Mouse (Mus musculus) embryonic facial prominence, embryonic 12.5 days (tissue): ENCODE measurements around the gene Cabp1. TPM values are rescaled to one million over a fixed set of nuclear protein-coding genes. Genes with fewer than 3 reads are reported as not detected.
A peak's percentile ranks its signal among the peaks of the same experiment; 100 is the strongest.

Experiments used
- ATAC-seq: fragments of 200-750 bp; cut with Nextera tagmentation; 2 replicates; pipeline ENCODE4 v1.8.0; 2017; ENCODE audit not compliant: insufficient number of reproducible peaks, insufficient read depth, low FRiP score, low TSS enrichment
- H3K27ac ChIP-seq: fragments of 300-500 bp; sonication (generic); 2 replicates; pipeline ENCODE4 v1.5.1; 2016; ENCODE audit warnings: mild to moderate bottlenecking
- H3K27me3 ChIP-seq: fragments of 300-500 bp; sonication (generic); 2 replicates; pipeline ENCODE4 v1.6.1; 2016; ENCODE audit warnings: mild to moderate bottlenecking, moderate library complexity
- H3K36me3 ChIP-seq: fragments of 300-500 bp; sonication (generic); 2 replicates; pipeline ENCODE4 v1.6.1; 2016; ENCODE audit warnings: mild to moderate bottlenecking
- H3K4me1 ChIP-seq: fragments of 300-500 bp; sonication (generic); 2 replicates; pipeline ENCODE4 v1.6.1; 2016
- H3K4me2 ChIP-seq: fragments of 300-500 bp; sonication (generic); replicated peaks from 2 replicates; pipeline ENCODE4 v1.6.1; 2016; ENCODE audit warnings: mild to moderate bottlenecking, moderate library complexity
- H3K4me3 ChIP-seq: fragments of 300-500 bp; sonication (generic); 2 replicates; pipeline ENCODE4 v1.5.1; 2016; ENCODE audit warnings: mild to moderate bottlenecking
- H3K9ac ChIP-seq: fragments of 300-500 bp; sonication (generic); 2 replicates; pipeline ENCODE4 v1.6.1; 2016; ENCODE audit warnings: mild to moderate bottlenecking, moderate library complexity
- H3K9me3 ChIP-seq: fragments of 300-500 bp; sonication (generic); 2 replicates; pipeline ENCODE4 v1.6.1; 2016; ENCODE audit warnings: mild to moderate bottlenecking, moderate library complexity
- WGBS: fragments of 180-500 bp; shearing (Covaris S2); methylation state at CpG from one replicate; pipeline ENCODE4 v1.1.7; 2016; 5-methylcytosine and 5-hydroxymethylcytosine counted together
- polyA plus RNA-seq: library from polyadenylated mRNA; unstranded; fragments of >200 nt; fragmentation: Nextera tagmentation; extraction: Ambion mirVana; gene quantifications from 2 replicates; pipeline ENCODE4 v1.2.1, GENCODE M21; 2016

The Cabp1 gene
- polyA plus RNA-seq, 1 experiment from 2014 or later: 2.6 TPM

DNA sequence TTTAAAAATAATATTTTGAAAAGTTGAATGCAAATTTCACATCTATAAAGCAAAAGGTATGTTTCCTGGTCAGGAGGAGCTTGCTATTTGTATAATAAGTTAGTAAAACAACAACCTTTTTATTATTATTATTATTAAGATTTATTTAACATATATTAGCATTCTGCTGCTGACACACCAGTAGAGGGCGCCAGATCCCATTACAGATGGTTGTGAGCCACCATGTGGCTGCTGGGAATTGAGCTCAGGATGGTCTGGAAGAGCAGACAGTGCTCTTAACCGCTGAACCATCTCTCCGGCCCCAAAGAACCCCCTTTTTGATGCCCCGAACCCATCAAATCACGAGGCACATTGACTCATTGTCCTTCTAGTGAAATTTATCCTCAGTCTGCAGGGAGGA is 13.1 kb upstream of the Cabp1 start:
- no peak overlapping the region for H3K4me2 ChIP-seq
- H3K9ac ChIP-seq: no peak overlapping the region
- no peaks in the 10 kb centered on the region for H3K36me3 ChIP-seq
- no peak overlapping the region for H3K4me3 ChIP-seq
- peaks cover 17% of the 10 kb centered on the region for H3K4me1 ChIP-seq
- H3K9me3 ChIP-seq: no peaks in the 10 kb centered on the region
- 57% methylated on average over 5 of the region's 5 CpGs for WGBS
- ATAC-seq: no peak
- peaks cover 7% of the 10 kb centered on the region; the same call in 1 of the 2 replicates for H3K27me3 ChIP-seq
- no peak overlapping the region for H3K27ac ChIP-seq

DNA sequence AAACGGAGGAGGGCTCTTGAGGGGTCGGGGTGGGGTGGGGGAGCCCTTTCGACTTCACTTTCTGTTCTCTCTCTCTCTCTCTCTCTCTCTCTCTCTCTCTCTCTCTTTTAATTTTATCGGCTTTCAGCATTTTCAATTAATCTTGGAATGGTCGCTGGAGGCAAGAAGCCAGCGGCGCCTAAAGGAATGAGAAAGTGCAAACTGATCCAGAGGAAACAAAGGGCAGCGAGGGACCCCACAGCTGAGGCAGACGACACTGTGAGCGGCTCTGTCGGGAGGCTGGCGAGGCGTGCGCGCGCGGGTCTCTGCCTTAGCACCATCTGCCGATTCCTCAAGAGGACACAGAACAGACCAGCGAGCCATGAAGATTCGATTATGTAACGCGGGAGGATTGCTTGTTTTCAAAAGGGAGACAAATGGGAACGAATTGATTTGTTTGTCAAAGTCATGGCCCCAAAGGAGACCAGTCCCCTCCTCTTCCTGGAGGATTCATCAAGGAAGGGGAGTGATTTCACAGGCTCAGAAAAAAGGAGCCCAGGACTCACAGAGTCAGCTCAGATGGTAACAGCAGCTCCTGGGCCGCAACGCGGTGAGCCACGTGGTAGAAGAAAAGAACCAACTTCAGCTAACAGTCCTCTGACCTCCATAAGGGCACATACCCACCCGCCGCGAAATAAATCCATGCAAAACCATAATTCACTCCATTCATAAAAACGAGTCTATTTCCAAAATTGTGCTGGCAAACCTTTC is 10.6 kb upstream of the Cabp1 start:
- no peaks in the 10 kb centered on the region for H3K36me3 ChIP-seq
- H3K9ac ChIP-seq: peak overlapping the region; percentile 47
- 0 out of 2 replicates have a peak overlapping the region, but pooled peaks have one; percentile 4 for H3K27ac ChIP-seq
- H3K9me3 ChIP-seq: no peaks in the 10 kb centered on the region
- 4% methylated on average over 31 of the region's 31 CpGs for WGBS
- peak; percentile 60; the same call in 1 of the 2 replicates for ATAC-seq
- peak overlapping the region; percentile 56 for H3K4me2 ChIP-seq
- H3K4me3 ChIP-seq: peak overlapping the region; percentile 35
- H3K4me1 ChIP-seq: peaks cover 17% of the 10 kb centered on the region
- H3K27me3 ChIP-seq: peaks cover 7% of the 10 kb centered on the region; the same call in 1 of the 2 replicates

GRCm38 (mm10) chr5:115203735-115204561 is 9.8 kb upstream of the Cabp1 start:
- peaks cover 17% of the 10 kb centered on the region for H3K4me1 ChIP-seq
- H3K4me3 ChIP-seq: peak overlapping the region; percentile 35
- H3K27me3 ChIP-seq: peaks cover 7% of the 10 kb centered on the region; the same call in 1 of the 2 replicates
- 12% methylated on average over 23 of the region's 23 CpGs for WGBS
- peak; percentile 74; the same call in 1 of the 2 replicates for ATAC-seq
- H3K4me2 ChIP-seq: peak overlapping the region; percentile 56
- H3K36me3 ChIP-seq: no peaks in the 10 kb centered on the region
- H3K9me3 ChIP-seq: no peaks in the 10 kb centered on the region
- peak overlapping the region; percentile 47 for H3K9ac ChIP-seq
- 0 out of 2 replicates have a peak overlapping the region, but pooled peaks have one; percentile 4 for H3K27ac ChIP-seq

DNA sequence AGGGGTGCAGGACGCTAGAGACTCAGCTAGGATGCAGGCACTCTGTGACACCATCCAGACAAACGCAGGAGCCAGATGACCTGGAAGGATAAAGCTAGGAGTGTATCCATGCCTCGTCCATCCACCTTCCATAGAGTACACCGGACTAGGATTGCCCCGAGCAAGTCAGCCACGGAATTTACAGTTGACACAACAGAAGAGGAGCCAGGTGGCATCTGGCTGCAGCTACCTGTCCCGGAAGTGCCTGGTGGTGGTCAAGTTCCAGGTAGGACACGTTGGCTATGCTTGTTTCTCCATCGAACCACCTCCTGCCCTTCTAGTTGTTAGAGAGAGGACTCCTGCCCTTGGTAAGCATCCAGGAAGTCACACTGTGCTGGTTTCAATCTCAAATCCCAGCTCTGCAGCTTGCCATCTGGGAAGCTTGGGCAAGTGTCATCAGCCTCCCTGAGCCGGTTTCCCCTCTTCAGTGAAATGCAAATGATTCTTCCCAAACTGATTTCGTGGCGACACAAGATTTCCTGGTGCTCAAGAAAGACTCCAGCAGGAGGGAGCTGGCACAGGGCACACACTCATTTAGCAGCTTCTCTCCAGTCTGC is 543 bp upstream of the Cabp1 start:
- no peak for ATAC-seq
- Histone ChIP-seq H3K36me3 (no peaks in the 10 kb centered on the region), H3K4me3 (peak overlapping the region; percentile 64), H3K4me2 (peak overlapping the region; percentile 100), H3K9ac (peak overlapping the region; percentile 62; the same call in 1 of the 2 replicates), H3K27me3 (peaks cover 63% of the 10 kb centered on the region), H3K27ac (no peak overlapping the region), H3K4me1 (peaks cover 28% of the 10 kb centered on the region), H3K9me3 (no peaks in the 10 kb centered on the region)
- WGBS: 6% methylated on average over 12 of the region's 12 CpGs

DNA sequence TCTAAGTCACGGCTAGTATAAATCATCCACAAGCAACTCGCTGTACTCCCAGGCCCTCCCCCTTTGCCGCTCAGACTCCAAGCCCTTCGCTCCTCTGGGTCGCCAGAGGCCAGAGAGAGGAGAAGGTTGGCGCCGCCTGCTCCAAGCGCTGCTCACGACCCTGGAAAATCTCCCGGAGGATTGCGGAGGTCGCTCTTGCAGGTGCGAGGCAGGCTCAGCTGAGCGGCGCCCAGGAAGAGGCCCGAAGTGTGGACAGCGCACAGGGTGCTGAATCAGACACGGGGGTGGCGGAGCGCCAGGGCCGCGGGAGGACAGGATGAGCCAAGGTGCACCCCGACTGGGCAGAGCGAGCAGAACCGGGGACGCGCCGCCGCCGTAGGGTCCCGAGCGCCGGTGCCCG is 955 bp downstream of the Cabp1 start:
- peak overlapping the region; percentile 62 for H3K9ac ChIP-seq
- WGBS: under 1% methylated on average over 34 of the region's 34 CpGs
- H3K4me2 ChIP-seq: peak overlapping the region; percentile 100
- peaks cover 69% of the 10 kb centered on the region for H3K27me3 ChIP-seq
- H3K27ac ChIP-seq: no peak overlapping the region
- ATAC-seq: no peak
- H3K9me3 ChIP-seq: no peaks in the 10 kb centered on the region
- peaks cover 28% of the 10 kb centered on the region for H3K4me1 ChIP-seq
- no peaks in the 10 kb centered on the region for H3K36me3 ChIP-seq
- H3K4me3 ChIP-seq: peak overlapping the region; percentile 64

DNA sequence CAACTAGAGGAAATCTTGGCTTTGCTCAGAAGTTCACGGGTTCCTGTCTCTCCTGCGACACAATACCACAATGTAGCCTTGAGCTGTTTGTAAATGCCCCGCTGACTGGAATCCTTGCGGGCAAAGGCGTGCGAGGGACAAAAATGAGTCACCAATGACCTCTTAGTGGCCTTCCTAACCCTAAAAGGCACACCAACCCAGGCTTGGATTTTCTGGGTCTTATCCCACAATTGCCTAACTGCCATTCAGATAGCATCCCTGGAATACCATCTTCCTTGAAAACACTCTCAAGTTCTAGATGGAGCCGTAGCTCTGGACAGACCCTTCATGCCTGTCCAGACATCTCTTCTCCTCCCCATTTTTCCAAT is 1.4 kb downstream of the Cabp1 start:
- 10% methylated on average over 7 of the region's 7 CpGs for WGBS
- H3K27ac ChIP-seq: no peak overlapping the region
- H3K36me3 ChIP-seq: no peaks in the 10 kb centered on the region
- peaks cover 28% of the 10 kb centered on the region for H3K4me1 ChIP-seq
- no peak for ATAC-seq
- peaks cover 70% of the 10 kb centered on the region for H3K27me3 ChIP-seq
- H3K9me3 ChIP-seq: no peaks in the 10 kb centered on the region
- H3K4me2 ChIP-seq: peak overlapping the region; percentile 100
- H3K9ac ChIP-seq: no peak overlapping the region
- H3K4me3 ChIP-seq: peak overlapping the region; percentile 64

DNA sequence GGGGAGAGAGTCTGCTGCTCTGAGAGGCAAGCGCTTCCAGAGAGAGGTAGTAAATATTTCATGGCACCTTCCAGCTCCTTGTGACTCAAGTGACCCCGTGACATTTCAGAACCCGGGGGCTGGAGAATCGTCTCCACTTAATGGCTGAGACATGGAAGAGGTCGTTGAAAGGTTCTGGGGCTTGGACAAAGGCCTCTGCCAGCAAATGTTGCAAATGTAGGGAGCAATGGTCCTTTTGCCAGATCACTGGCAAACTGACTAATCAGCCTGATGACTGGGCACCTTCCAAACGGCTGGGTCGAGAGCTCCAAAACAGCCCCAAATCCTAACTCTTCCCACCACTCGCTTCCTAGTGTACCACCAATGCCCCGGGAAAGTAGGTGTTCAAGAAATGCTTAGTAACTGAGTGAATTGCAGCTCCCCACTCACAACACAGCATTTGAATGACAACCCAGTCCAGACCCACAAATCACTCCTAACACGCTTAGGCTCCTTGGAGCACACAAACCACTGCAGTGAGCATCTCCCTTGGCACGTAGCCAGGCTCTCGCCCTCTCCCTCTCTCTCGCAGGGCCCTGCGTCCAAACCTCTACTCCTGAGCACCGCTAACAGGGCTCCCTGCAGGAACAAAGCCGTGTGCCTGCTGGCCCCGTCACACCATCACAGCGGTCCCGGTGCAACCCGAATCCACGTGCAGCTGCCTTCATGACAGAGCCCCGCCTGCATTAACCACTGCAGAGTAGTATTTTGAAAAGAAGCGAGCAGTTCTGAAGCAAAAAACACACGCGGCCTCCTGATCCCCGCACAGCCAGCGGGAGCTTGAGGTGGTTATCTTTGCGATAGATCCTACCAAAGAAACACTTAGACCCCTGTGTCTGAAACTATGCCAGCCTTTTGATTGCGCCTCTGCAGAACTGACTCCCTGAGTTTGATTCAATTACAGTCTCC is 2.0 kb downstream of the Cabp1 start:
- 9% methylated on average over 29 of the region's 29 CpGs for WGBS
- Histone ChIP-seq H3K4me1 (peaks cover 34% of the 10 kb centered on the region), H3K9me3 (no peaks in the 10 kb centered on the region), H3K27ac (no peak overlapping the region), H3K4me2 (peak overlapping the region; percentile 10; the same call in 1 of the 2 replicates), H3K36me3 (no peaks in the 10 kb centered on the region), H3K27me3 (peaks cover 76% of the 10 kb centered on the region), H3K4me3 (0 out of 2 replicates have a peak overlapping the region, but pooled peaks have one; percentile 9), H3K9ac (no peak overlapping the region)
- no peak for ATAC-seq

GRCm38 (mm10) chr5:115190081-115190480 is 4.1 kb downstream of the Cabp1 start:
- no peak for ATAC-seq
- Histone ChIP-seq H3K27ac (no peak overlapping the region), H3K9me3 (no peaks in the 10 kb centered on the region), H3K4me1 (peaks cover 43% of the 10 kb centered on the region), H3K27me3 (peaks cover 78% of the 10 kb centered on the region), H3K36me3 (no peaks in the 10 kb centered on the region), H3K4me3 (no peak overlapping the region), H3K4me2 (no peak overlapping the region), H3K9ac (no peak overlapping the region)
- WGBS: 51% methylated on average over 12 of the region's 12 CpGs

GRCm38 (mm10) chr5:115188824-115189223 is 5.4 kb downstream of the Cabp1 start:
- peaks cover 39% of the 10 kb centered on the region for H3K4me1 ChIP-seq
- peaks cover 67% of the 10 kb centered on the region for H3K27me3 ChIP-seq
- no peak overlapping the region for H3K4me3 ChIP-seq
- no peaks in the 10 kb centered on the region for H3K9me3 ChIP-seq
- no peak overlapping the region for H3K27ac ChIP-seq
- H3K36me3 ChIP-seq: no peaks in the 10 kb centered on the region
- H3K4me2 ChIP-seq: no peak overlapping the region
- no peak overlapping the region for H3K9ac ChIP-seq
- WGBS: 51% methylated on average over 5 of the region's 5 CpGs
- ATAC-seq: no peak

- ATAC-seq: 0 out of 2 replicates have a peak, but pooled peaks have one; percentile 32
- Histone ChIP-seq H3K4me3 (no peak overlapping the region), H3K9me3 (no peaks in the 10 kb centered on the region), H3K36me3 (no peaks in the 10 kb centered on the region), H3K4me2 (peak overlapping the region; percentile 31), H3K4me1 (peaks cover 25% of the 10 kb centered on the region), H3K9ac (no peak overlapping the region), H3K27ac (no peak overlapping the region), H3K27me3 (peaks cover 53% of the 10 kb centered on the region)
- WGBS: 14% methylated on average over 26 of the region's 26 CpGs
Observed at GRCm38 (mm10) chr5:115187188-115188131, 6.7 kb downstream of the Cabp1 start.
